Mouse (Mus musculus): Measurements from ENCODE around the gene Bcas3. TPM values are rescaled to one million over a fixed set of nuclear protein-coding genes. Genes with fewer than 3 reads are reported as not detected.
A peak's percentile ranks its signal among the peaks of the same experiment; 100 is the strongest.

The Bcas3 gene
- polyA plus RNA-seq, 1 experiment from 2014 or later: 24.8 TPM

DNA sequence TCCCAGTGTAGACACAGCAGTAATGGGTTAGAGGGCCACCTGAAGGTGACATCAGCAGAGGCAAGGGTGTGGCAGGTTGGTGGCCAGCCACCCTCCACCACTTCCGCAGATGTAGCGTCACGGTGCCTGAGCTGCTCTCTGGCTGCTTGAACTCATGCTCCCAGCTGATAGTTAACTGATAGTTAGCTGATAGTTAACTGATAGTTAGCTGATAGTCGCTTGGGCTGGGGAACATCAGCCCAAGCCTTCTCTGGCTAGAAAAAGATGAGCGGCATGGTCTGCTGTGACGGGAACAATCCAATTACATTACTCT lies 291.7 kb downstream of the Bcas3 start:
- no peaks in the 10 kb centered on the region for H3K27me3 ChIP-seq (replicated peaks; ENCODE audit: control insufficient read depth, insufficient read depth, low read length)
- peaks cover 42% of the 10 kb centered on the region for H3K4me1 ChIP-seq (replicated peaks; ENCODE audit: control insufficient read depth, insufficient read depth, low read length)
- H3K9me3 ChIP-seq (ENCODE audit: control insufficient read depth, low read length): no peaks in the 10 kb centered on the region
- H3K4me2 ChIP-seq: peak overlapping the region; percentile 56
- no peak overlapping the region for H3K4me3 ChIP-seq (ENCODE audit: low read depth, low read length)
- ATAC-seq (replicated peaks; ENCODE audit: low FRiP score) (peak; percentile 87), DNase-seq (ENCODE audit: low spot score) (no peak)
- peak overlapping the region; percentile 2; the same call in 1 of the 2 replicates for H3K9ac ChIP-seq (ENCODE audit: low read depth, low read length)
- no peaks in the 10 kb centered on the region for H3K36me3 ChIP-seq (ENCODE audit: control insufficient read depth, insufficient read depth, low read length)
- peak overlapping the region; percentile 89 for H3K27ac ChIP-seq (ENCODE audit: low read depth, low read length)
- WGBS: 43% methylated on average over 6 of the region's 6 CpGs

DNA sequence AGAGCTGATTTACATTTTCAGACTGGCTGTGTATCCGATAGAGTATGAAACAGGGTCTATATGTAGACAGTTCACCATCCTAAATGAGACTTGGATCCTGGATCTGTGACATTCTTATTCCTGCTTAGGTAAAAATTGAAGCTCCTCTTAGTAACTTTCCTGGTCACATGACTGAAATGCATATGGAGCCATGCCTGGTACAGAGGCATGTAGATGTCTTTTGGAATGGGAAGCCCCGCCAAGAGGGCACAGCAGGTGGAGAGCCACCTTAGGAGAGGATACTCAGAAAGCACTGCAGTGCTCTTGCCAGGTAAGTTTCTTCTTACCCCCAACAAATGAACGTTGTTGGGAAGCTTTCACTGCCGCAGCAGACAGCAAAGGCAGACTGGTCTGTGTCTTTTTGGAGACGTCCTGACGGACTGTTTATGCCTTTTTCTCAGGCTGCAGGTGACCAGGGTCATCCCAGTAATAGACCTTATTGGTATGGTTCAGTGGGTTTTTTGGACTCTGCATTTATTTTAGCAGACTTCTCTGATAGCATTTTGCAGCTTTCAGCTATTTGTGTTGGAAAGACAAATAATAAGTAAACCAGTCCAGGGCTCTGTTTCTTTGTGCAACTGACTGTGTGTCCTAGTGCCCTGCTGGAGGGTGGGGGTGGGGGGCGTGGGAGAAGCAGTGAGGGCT lies 292.3 kb downstream of the Bcas3 start:
- H3K27me3 ChIP-seq (replicated peaks; ENCODE audit: control insufficient read depth, insufficient read depth, low read length): no peaks in the 10 kb centered on the region

DNA sequence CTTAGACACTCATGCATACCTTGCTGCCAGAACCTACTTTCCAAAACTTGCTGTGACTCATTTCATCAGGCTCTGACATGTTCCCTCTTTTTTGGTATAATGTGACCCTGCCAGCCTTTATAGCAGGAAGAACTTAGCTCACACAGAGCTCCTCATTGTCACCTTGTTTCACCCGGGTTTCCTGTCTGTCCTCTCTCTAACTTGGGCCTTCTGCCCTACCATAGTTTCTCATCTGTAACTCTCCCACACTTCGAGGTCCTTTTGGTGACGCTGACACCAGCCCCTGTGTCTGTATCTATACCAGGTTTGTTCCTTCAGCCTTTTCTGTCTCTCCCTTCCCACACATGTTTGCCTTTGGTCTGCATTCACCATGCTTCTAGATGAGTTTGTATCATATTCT lies 295.9 kb downstream of the Bcas3 start:
- Histone ChIP-seq H3K27ac (ENCODE audit: low read depth, low read length) (no peak overlapping the region), H3K4me3 (ENCODE audit: low read depth, low read length) (no peak overlapping the region), H3K27me3 (replicated peaks; ENCODE audit: control insufficient read depth, insufficient read depth, low read length) (no peaks in the 10 kb centered on the region), H3K4me1 (replicated peaks; ENCODE audit: control insufficient read depth, insufficient read depth, low read length) (peaks cover 17% of the 10 kb centered on the region), H3K9me3 (ENCODE audit: control insufficient read depth, low read length) (no peaks in the 10 kb centered on the region), H3K9ac (ENCODE audit: low read depth, low read length) (no peak overlapping the region), H3K36me3 (ENCODE audit: control insufficient read depth, insufficient read depth, low read length) (no peaks in the 10 kb centered on the region), H3K4me2 (no peak overlapping the region)
- DNase-seq (ENCODE audit: low spot score): no peak
- ATAC-seq (replicated peaks; ENCODE audit: low FRiP score): no peak
- WGBS: 61% methylated on average over 3 of the region's 3 CpGs

More for the DNA sequence above, 292.3 kb downstream of the Bcas3 start:
- Histone ChIP-seq H3K36me3 (ENCODE audit: control insufficient read depth, insufficient read depth, low read length) (no peaks in the 10 kb centered on the region), H3K9me3 (ENCODE audit: control insufficient read depth, low read length) (no peaks in the 10 kb centered on the region), H3K9ac (ENCODE audit: low read depth, low read length) (no peak overlapping the region), H3K27ac (ENCODE audit: low read depth, low read length) (no peak overlapping the region), H3K4me1 (replicated peaks; ENCODE audit: control insufficient read depth, insufficient read depth, low read length) (peaks cover 42% of the 10 kb centered on the region), H3K4me3 (ENCODE audit: low read depth, low read length) (no peak overlapping the region), H3K4me2 (peak overlapping the region; percentile 56; the same call in 1 of the 2 replicates)
- WGBS: 68% methylated on average over 7 of the region's 7 CpGs
- DNase-seq (ENCODE audit: low spot score) (no peak), ATAC-seq (replicated peaks; ENCODE audit: low FRiP score) (no peak)

DNA sequence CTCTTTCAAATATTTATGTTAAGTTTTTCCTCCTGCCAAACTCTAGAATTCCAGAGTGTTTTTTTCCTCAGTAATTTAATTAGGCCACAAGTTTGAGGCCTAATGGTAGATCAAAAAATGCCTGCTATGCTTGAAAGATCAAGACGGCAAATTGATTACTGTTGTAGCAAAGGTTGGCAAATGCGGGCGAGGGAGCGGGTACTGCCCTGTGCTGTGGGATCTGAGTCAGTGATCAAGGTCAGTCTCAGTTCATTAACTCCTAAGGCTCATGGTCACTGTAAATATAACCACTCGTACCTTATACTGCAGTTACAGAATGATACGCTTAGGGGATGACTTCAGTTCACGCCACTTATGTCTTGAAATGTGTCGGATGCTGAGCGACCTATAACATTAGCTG lies 296.4 kb downstream of the Bcas3 start:
- no peaks in the 10 kb centered on the region for H3K9me3 ChIP-seq (ENCODE audit: control insufficient read depth, low read length)
- H3K4me3 ChIP-seq (ENCODE audit: low read depth, low read length): no peak overlapping the region
- no peak overlapping the region for H3K27ac ChIP-seq (ENCODE audit: low read depth, low read length)
- H3K4me2 ChIP-seq: no peak overlapping the region
- no peak overlapping the region for H3K9ac ChIP-seq (ENCODE audit: low read depth, low read length)
- H3K4me1 ChIP-seq (replicated peaks; ENCODE audit: control insufficient read depth, insufficient read depth, low read length): peaks cover 12% of the 10 kb centered on the region
- no peaks in the 10 kb centered on the region for H3K27me3 ChIP-seq (replicated peaks; ENCODE audit: control insufficient read depth, insufficient read depth, low read length)
- WGBS: 88% methylated on average over 9 of the region's 9 CpGs
- DNase-seq (ENCODE audit: low spot score) (no peak), ATAC-seq (replicated peaks; ENCODE audit: low FRiP score) (no peak)
- H3K36me3 ChIP-seq (ENCODE audit: control insufficient read depth, insufficient read depth, low read length): no peaks in the 10 kb centered on the region

DNA sequence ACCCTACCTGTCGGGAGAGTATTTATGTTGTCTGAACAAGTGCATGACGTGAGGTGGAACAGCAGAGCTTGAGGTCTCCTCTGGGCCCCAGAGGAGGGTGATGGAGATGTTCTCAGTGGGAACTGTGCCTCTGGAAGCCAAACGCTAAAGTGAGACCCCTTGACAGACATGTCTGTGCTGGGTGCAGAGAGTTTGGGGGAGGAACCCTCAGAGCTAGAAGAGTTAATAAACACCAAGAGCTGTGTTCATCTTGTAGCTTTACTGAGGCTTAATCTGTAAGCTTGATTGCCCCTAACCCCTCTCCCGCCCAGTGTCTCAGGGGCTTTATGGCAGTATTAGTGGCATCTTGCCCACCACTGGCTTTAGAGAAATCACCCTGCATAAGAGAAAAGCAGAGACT lies 304.5 kb downstream of the Bcas3 start:
- Histone ChIP-seq H3K9me3 (ENCODE audit: control insufficient read depth, low read length) (no peaks in the 10 kb centered on the region), H3K27ac (ENCODE audit: low read depth, low read length) (no peak overlapping the region), H3K9ac (ENCODE audit: low read depth, low read length) (no peak overlapping the region), H3K36me3 (ENCODE audit: control insufficient read depth, insufficient read depth, low read length) (no peaks in the 10 kb centered on the region), H3K4me2 (no peak overlapping the region), H3K27me3 (replicated peaks; ENCODE audit: control insufficient read depth, insufficient read depth, low read length) (no peaks in the 10 kb centered on the region), H3K4me3 (ENCODE audit: low read depth, low read length) (no peak overlapping the region), H3K4me1 (replicated peaks; ENCODE audit: control insufficient read depth, insufficient read depth, low read length) (peaks cover 4% of the 10 kb centered on the region; the same call in 1 of the 2 replicates)
- WGBS: 69% methylated on average over 4 of the region's 4 CpGs
- ATAC-seq (replicated peaks; ENCODE audit: low FRiP score): no peak
- DNase-seq (ENCODE audit: low spot score): no peak

DNA sequence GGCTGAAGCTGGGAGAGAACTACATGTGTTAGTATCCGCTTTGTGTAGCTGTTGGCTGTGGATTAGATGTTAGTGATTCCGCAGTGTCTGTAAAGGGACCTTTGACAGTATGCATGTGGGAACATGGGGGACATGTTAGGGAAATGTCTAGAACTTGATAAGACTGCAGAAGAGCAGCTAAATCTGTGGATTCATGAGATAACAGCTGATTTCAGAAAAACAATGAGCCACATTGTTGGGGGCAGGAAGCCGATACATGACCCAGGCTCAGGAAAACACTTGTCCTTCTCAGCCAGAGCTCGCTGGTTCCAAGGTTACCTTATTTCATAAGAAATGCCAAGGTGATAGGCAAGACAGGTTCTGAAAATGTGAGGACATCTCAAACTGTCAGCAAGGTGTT lies 307.3 kb downstream of the Bcas3 start:
- WGBS: 67% methylated on average over 4 of the region's 4 CpGs
- Histone ChIP-seq H3K4me1 (replicated peaks; ENCODE audit: control insufficient read depth, insufficient read depth, low read length) (peaks cover 6% of the 10 kb centered on the region; the same call in 1 of the 2 replicates), H3K27me3 (replicated peaks; ENCODE audit: control insufficient read depth, insufficient read depth, low read length) (no peaks in the 10 kb centered on the region), H3K36me3 (ENCODE audit: control insufficient read depth, insufficient read depth, low read length) (no peaks in the 10 kb centered on the region), H3K9me3 (ENCODE audit: control insufficient read depth, low read length) (no peaks in the 10 kb centered on the region), H3K27ac (ENCODE audit: low read depth, low read length) (no peak overlapping the region), H3K4me3 (ENCODE audit: low read depth, low read length) (no peak overlapping the region), H3K4me2 (no peak overlapping the region), H3K9ac (ENCODE audit: low read depth, low read length) (no peak overlapping the region)
- DNase-seq (ENCODE audit: low spot score) (no peak), ATAC-seq (replicated peaks; ENCODE audit: low FRiP score) (no peak)

DNA sequence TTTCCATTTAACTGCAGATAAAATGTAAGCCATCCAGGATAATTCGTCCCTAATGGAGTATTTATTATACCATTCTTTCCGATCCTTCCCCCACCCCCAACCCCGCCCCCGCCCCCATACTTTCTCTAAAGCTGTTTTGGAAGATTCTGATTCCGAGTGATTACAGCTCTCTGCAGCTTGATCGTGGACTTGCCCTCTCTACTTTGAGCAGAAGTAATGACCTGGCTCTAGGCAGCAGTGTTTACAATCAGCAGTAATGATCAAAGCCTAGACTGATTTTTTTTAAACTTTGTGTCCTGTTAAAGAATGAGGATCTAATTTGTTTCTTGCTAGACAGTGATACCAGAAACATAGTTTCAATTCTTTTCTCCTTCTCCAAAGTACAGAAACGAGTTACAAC lies 314.2 kb downstream of the Bcas3 start:
- 53% methylated on average over 7 of the region's 7 CpGs for WGBS
- no peak overlapping the region for H3K4me3 ChIP-seq (ENCODE audit: low read depth, low read length)
- DNase-seq (ENCODE audit: low spot score): no peak
- peaks cover 13% of the 10 kb centered on the region for H3K4me1 ChIP-seq (replicated peaks; ENCODE audit: control insufficient read depth, insufficient read depth, low read length)
- H3K9me3 ChIP-seq (ENCODE audit: control insufficient read depth, low read length): no peaks in the 10 kb centered on the region
- no peak overlapping the region for H3K4me2 ChIP-seq
- H3K27ac ChIP-seq (ENCODE audit: low read depth, low read length): no peak overlapping the region
- no peak for ATAC-seq (replicated peaks; ENCODE audit: low FRiP score)
- no peaks in the 10 kb centered on the region for H3K36me3 ChIP-seq (ENCODE audit: control insufficient read depth, insufficient read depth, low read length)
- H3K27me3 ChIP-seq (replicated peaks; ENCODE audit: control insufficient read depth, insufficient read depth, low read length): no peaks in the 10 kb centered on the region
- no peak overlapping the region for H3K9ac ChIP-seq (ENCODE audit: low read depth, low read length)

DNA sequence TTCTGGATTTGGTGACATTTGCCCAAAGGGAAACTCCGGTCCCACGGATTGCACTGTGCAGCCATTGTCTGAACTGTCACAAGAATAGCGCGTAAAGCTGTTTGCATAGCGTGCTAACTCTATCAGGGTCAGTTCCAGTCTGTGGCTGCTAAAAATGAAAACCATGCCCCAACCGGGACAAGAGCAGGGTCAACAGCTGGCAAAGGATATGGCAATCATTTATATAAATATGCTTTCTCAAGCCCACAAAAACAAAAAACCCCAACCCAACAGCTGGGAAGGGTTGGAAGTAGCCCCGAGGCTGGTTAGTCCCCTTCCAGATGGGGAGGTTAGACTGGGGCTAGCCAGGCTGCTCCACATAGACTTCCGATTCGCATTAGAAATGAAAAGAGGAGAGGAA lies 314.8 kb downstream of the Bcas3 start:
- WGBS: 58% methylated on average over 9 of the region's 9 CpGs
- Histone ChIP-seq H3K36me3 (ENCODE audit: control insufficient read depth, insufficient read depth, low read length) (no peaks in the 10 kb centered on the region), H3K9me3 (ENCODE audit: control insufficient read depth, low read length) (no peaks in the 10 kb centered on the region), H3K4me2 (no peak overlapping the region), H3K9ac (ENCODE audit: low read depth, low read length) (no peak overlapping the region), H3K27me3 (replicated peaks; ENCODE audit: control insufficient read depth, insufficient read depth, low read length) (no peaks in the 10 kb centered on the region), H3K27ac (ENCODE audit: low read depth, low read length) (no peak overlapping the region), H3K4me3 (ENCODE audit: low read depth, low read length) (no peak overlapping the region), H3K4me1 (replicated peaks; ENCODE audit: control insufficient read depth, insufficient read depth, low read length) (peaks cover 13% of the 10 kb centered on the region)
- DNase-seq (ENCODE audit: low spot score) (no peak), ATAC-seq (replicated peaks; ENCODE audit: low FRiP score) (no peak)

DNA sequence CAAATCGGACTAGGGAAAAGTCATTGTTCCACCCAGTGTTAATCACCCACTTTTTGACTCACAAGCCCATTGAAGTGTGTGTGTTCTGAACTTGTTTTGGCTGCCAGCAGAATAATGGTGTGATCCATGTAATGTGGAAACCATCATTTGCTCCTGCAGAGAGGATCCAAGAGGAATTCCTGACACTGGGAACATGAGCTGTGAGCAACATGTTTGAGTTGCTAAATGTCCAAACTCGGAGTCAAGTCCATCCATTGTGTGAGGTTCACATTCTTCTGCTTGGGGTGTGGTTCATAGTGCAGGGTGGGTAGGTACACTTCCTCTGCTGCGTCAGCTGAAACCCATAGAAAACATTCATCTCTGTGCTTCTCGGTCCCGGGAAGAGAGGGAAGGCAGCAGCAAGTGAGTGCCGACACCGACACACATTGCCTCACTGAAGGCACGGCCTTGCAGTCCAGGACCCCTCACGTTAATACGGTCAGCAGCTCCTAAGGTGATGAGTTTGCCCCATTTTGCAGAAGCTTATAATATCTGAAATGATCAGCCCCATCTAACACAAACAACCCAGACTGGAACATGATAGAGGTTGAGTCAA lies 320.0 kb downstream of the Bcas3 start:
- H3K9ac ChIP-seq (ENCODE audit: low read depth, low read length): no peak overlapping the region
- no peaks in the 10 kb centered on the region for H3K36me3 ChIP-seq (ENCODE audit: control insufficient read depth, insufficient read depth, low read length)
- H3K4me1 ChIP-seq (replicated peaks; ENCODE audit: control insufficient read depth, insufficient read depth, low read length): peaks cover 8% of the 10 kb centered on the region
- no peak overlapping the region for H3K4me2 ChIP-seq
- no peaks in the 10 kb centered on the region for H3K9me3 ChIP-seq (ENCODE audit: control insufficient read depth, low read length)
- no peak overlapping the region for H3K4me3 ChIP-seq (ENCODE audit: low read depth, low read length)
- 85% methylated on average over 10 of the region's 10 CpGs for WGBS
- H3K27ac ChIP-seq (ENCODE audit: low read depth, low read length): no peak overlapping the region
- no peak for DNase-seq (ENCODE audit: low spot score)
- no peaks in the 10 kb centered on the region for H3K27me3 ChIP-seq (replicated peaks; ENCODE audit: control insufficient read depth, insufficient read depth, low read length)
- ATAC-seq (replicated peaks; ENCODE audit: low FRiP score): no peak
